Mouse (Mus musculus) heart, embryonic 11.5 days (tissue): ENCODE results near the gene Sgsm2. TPM values are rescaled to one million over a fixed set of nuclear protein-coding genes. Genes with fewer than 3 reads are reported as not detected.
A peak's percentile ranks its signal among the peaks of the same experiment; 100 is the strongest.

Experiments
- ATAC-seq: fragments of 200-750 bp; cut with Nextera tagmentation; replicated peaks from 2 replicates; pipeline ENCODE4 v1.8.0; 2017; ENCODE audit warnings: moderate library complexity; ENCODE audit not compliant: insufficient number of reproducible peaks, low FRiP score, low TSS enrichment
- H3K27ac ChIP-seq: fragments of 300-500 bp; sonication (generic); 2 replicates; pipeline ENCODE4 v1.5.1; 2014; ENCODE audit warnings: mild to moderate bottlenecking, low read depth, low read length
- H3K27me3 ChIP-seq: fragments of 300-500 bp; sonication (generic); 2 replicates; pipeline ENCODE4 v1.6.1; 2014; ENCODE audit warnings: mild to moderate bottlenecking, low read length, mixed read lengths; ENCODE audit not compliant: control insufficient read depth, insufficient read depth
- H3K36me3 ChIP-seq: fragments of 300-500 bp; sonication (generic); 2 replicates; pipeline ENCODE4 v1.6.1; 2014; ENCODE audit warnings: mild to moderate bottlenecking, low read length, moderate library complexity, mixed read lengths; ENCODE audit not compliant: control insufficient read depth, insufficient read depth
- H3K4me1 ChIP-seq: fragments of 300-500 bp; sonication (generic); 2 replicates; pipeline ENCODE4 v1.6.1; 2014; ENCODE audit warnings: low read length; ENCODE audit not compliant: control insufficient read depth, insufficient read depth
- H3K4me2 ChIP-seq: fragments of 300-500 bp; sonication (generic); 2 replicates; pipeline ENCODE4 v1.6.1; 2014; ENCODE audit warnings: mild to moderate bottlenecking, moderate library complexity
- H3K4me3 ChIP-seq: fragments of 300-500 bp; sonication (generic); 2 replicates; pipeline ENCODE4 v1.5.1; 2014; ENCODE audit warnings: low read depth, low read length
- H3K9ac ChIP-seq: fragments of 300-500 bp; sonication (generic); 2 replicates; pipeline ENCODE4 v1.6.1; 2014; ENCODE audit warnings: mild to moderate bottlenecking, low read depth, low read length, moderate library complexity
- H3K9me3 ChIP-seq: fragments of 300-500 bp; sonication (generic); replicated peaks from 2 replicates; pipeline ENCODE4 v1.6.1; 2016; ENCODE audit warnings: low read length; ENCODE audit not compliant: control insufficient read depth
- WGBS: fragments of 180-500 bp; shearing (Covaris S2); extraction: QIAGEN DNeasy Blood & Tissue Kit; methylation state at CpG from one replicate; pipeline ENCODE4 v1.1.7; 2014; ENCODE audit not compliant: insufficient replicate concordance; 5-methylcytosine and 5-hydroxymethylcytosine counted together
- polyA plus RNA-seq: library from polyadenylated mRNA; unstranded; fragments of >200 nt; fragmentation: Nextera tagmentation; extraction: Ambion mirVana; gene quantifications from 2 replicates; pipeline ENCODE4 v1.2.1, GENCODE M21; 2014

Sgsm2 gene
- polyA plus RNA-seq, 1 experiment from 2014 or later: 3.9 TPM

- Histone ChIP-seq H3K4me3 (no peak overlapping the region), H3K4me2 (peak overlapping the region; percentile 33)
- 32% methylated on average over 11 of the region's 11 CpGs for WGBS
These were observed 33.4 kb downstream of the Sgsm2 start for GRCm38 (mm10) chr11:74863471-74863870.

GRCm38 (mm10) chr11:74862129-74862528 is 34.7 kb downstream of the Sgsm2 start:
- Histone ChIP-seq H3K27me3 (no peaks in the 10 kb centered on the region), H3K4me1 (peaks cover 14% of the 10 kb centered on the region), H3K4me2 (no peak overlapping the region), H3K9ac (no peak overlapping the region), H3K9me3 (no peaks in the 10 kb centered on the region), H3K27ac (no peak overlapping the region), H3K36me3 (0 out of 2 replicates have a peak, but pooled peaks cover 5% of the 10 kb centered on the region), H3K4me3 (no peak overlapping the region)
- WGBS: 70% methylated on average over 5 of the region's 5 CpGs
- no peak for ATAC-seq

More at GRCm38 (mm10) chr11:74863471-74863870, 33.4 kb downstream of the Sgsm2 start:
- no peak overlapping the region for H3K9ac ChIP-seq
- H3K36me3 ChIP-seq: peaks cover 4% of the 10 kb centered on the region; the same call in 1 of the 2 replicates
- no peak for ATAC-seq
- peak overlapping the region; percentile 0; the same call in 1 of the 2 replicates for H3K27ac ChIP-seq
- no peaks in the 10 kb centered on the region for H3K9me3 ChIP-seq
- H3K27me3 ChIP-seq: no peaks in the 10 kb centered on the region
- peaks cover 9% of the 10 kb centered on the region; the same call in 1 of the 2 replicates for H3K4me1 ChIP-seq

- ATAC-seq: no peak
- Histone ChIP-seq H3K36me3 (0 out of 2 replicates have a peak, but pooled peaks cover 5% of the 10 kb centered on the region), H3K27me3 (no peaks in the 10 kb centered on the region), H3K9me3 (no peaks in the 10 kb centered on the region), H3K27ac (no peak overlapping the region), H3K4me1 (peaks cover 9% of the 10 kb centered on the region), H3K4me2 (no peak overlapping the region), H3K9ac (no peak overlapping the region), H3K4me3 (no peak overlapping the region)
- 79% methylated on average over 9 of the region's 9 CpGs for WGBS
These were observed 39.1 kb downstream of the Sgsm2 start for GRCm38 (mm10) chr11:74857756-74858155.

GRCm38 (mm10) chr11:74850998-74851661 is 45.7 kb downstream of the Sgsm2 start:
- 73% methylated on average over 14 of the region's 14 CpGs for WGBS
- H3K4me3 ChIP-seq: no peak overlapping the region
- H3K9me3 ChIP-seq: no peaks in the 10 kb centered on the region
- ATAC-seq: no peak
- H3K9ac ChIP-seq: no peak overlapping the region
- H3K4me1 ChIP-seq: peaks cover 27% of the 10 kb centered on the region
- no peak overlapping the region for H3K4me2 ChIP-seq
- no peaks in the 10 kb centered on the region for H3K27me3 ChIP-seq
- no peak overlapping the region for H3K27ac ChIP-seq
- no peaks in the 10 kb centered on the region for H3K36me3 ChIP-seq

GRCm38 (mm10) chr11:74847919-74848521 is 48.8 kb downstream of the Sgsm2 start:
- H3K9me3 ChIP-seq: no peaks in the 10 kb centered on the region
- H3K4me3 ChIP-seq: no peak overlapping the region
- H3K9ac ChIP-seq: peak overlapping the region; percentile 24; the same call in 1 of the 2 replicates
- peaks cover 7% of the 10 kb centered on the region; the same call in 1 of the 2 replicates for H3K36me3 ChIP-seq
- H3K4me1 ChIP-seq: peaks cover 32% of the 10 kb centered on the region
- WGBS: 5% methylated on average over 13 of the region's 13 CpGs
- H3K27me3 ChIP-seq: no peaks in the 10 kb centered on the region
- peak overlapping the region; percentile 78 for H3K27ac ChIP-seq
- peak overlapping the region; percentile 40 for H3K4me2 ChIP-seq
- peak; percentile 64 for ATAC-seq

GRCm38 (mm10) chr11:74845784-74846183 is 51.1 kb downstream of the Sgsm2 start:
- H3K27ac ChIP-seq: no peak overlapping the region
- H3K9me3 ChIP-seq: no peaks in the 10 kb centered on the region
- no peaks in the 10 kb centered on the region for H3K27me3 ChIP-seq
- H3K4me2 ChIP-seq: no peak overlapping the region
- no peak overlapping the region for H3K4me3 ChIP-seq
- H3K36me3 ChIP-seq: peaks cover 10% of the 10 kb centered on the region; the same call in 1 of the 2 replicates
- peaks cover 46% of the 10 kb centered on the region for H3K4me1 ChIP-seq
- WGBS: 70% methylated on average over 3 of the region's 3 CpGs
- no peak overlapping the region for H3K9ac ChIP-seq
- ATAC-seq: no peak

GRCm38 (mm10) chr11:74843761-74844160 is 53.1 kb downstream of the Sgsm2 start:
- peaks cover 10% of the 10 kb centered on the region; the same call in 1 of the 2 replicates for H3K36me3 ChIP-seq
- no peak overlapping the region for H3K4me3 ChIP-seq
- no peaks in the 10 kb centered on the region for H3K9me3 ChIP-seq
- no peaks in the 10 kb centered on the region for H3K27me3 ChIP-seq
- H3K4me1 ChIP-seq: peaks cover 44% of the 10 kb centered on the region
- no peak overlapping the region for H3K27ac ChIP-seq
- no peak overlapping the region for H3K9ac ChIP-seq
- no peak for ATAC-seq
- 74% methylated on average over 5 of the region's 5 CpGs for whole genome bisulfite sequencing
- no peak overlapping the region for H3K4me2 ChIP-seq

- Histone ChIP-seq H3K9ac (peak overlapping the region; percentile 39; the same call in 1 of the 2 replicates), H3K4me2 (no peak overlapping the region), H3K9me3 (no peaks in the 10 kb centered on the region), H3K4me1 (peaks cover 40% of the 10 kb centered on the region), H3K27me3 (no peaks in the 10 kb centered on the region), H3K27ac (0 out of 2 replicates have a peak overlapping the region, but pooled peaks have one; percentile 54), H3K4me3 (no peak overlapping the region), H3K36me3 (peaks cover 10% of the 10 kb centered on the region; the same call in 1 of the 2 replicates)
- WGBS: 75% methylated on average over 2 of the region's 2 CpGs
- ATAC-seq: no peak
These were observed 53.5 kb downstream of the Sgsm2 start for GRCm38 (mm10) chr11:74843435-74843714.
